Mouse (Mus musculus): ENCODE data around the gene Fbxo27.
"Not testable (repeated sequence)": the region's sequence is repeated elsewhere in the genome, so short reads cannot be mapped to it uniquely, and the experiment has no call there.

The Fbxo27 gene

GRCm38 (mm10) chr7:28692545-28693320, at the start of gene Fbxo27:
TSS of gene Fbxo27 (plus strand) at chr7:28692849.
- DNase-seq (ENCODE audit: low read depth, low spot score): no peak
- no peaks in the 10 kb centered on the region for H3K36me3 ChIP-seq (ENCODE audit: control insufficient read depth, insufficient read depth, low read length, poor library complexity, severe bottlenecking)

GRCm38 (mm10) chr7:28645366-28645765, 47.3 kb upstream of the Fbxo27 start:
- no peaks in the 10 kb centered on the region for H3K36me3 ChIP-seq (ENCODE audit: control insufficient read depth, insufficient read depth, low read length, poor library complexity, severe bottlenecking)
- DNase-seq (ENCODE audit: low read depth, low spot score): no peak

More at GRCm38 (mm10) chr7:28692545-28693320, at the start of gene Fbxo27:
- H3K27me3 ChIP-seq (ENCODE audit: control insufficient read depth, insufficient read depth, low read length, poor library complexity, severe bottlenecking): no peaks in the 10 kb centered on the region

DNA sequence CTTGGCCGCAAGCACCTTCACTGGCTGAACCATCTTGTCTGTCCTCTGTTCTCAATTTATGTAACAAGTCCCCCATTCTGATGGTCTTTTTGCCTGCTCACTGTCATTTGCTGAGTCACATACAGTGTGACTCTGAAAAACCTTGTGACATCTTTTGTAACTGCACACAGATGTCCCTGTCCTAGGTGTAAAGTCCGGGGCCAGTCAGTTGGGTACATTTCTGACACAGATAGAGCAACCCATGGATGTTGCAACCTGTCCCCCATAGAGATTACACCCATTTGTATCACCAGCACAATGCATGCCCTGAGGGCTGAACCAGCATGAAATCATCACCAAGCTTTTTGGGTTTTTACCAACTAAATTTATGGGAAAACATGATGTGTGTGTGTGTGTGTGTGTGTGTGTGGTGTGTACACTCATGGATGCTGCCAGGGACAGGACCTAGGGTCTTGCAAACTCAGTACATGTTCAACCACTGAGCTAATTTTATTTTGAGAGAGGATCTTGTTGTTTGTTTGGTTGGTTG, 46.6 kb upstream of the Fbxo27 start:
- Histone ChIP-seq H3K36me3 (ENCODE audit: control insufficient read depth, insufficient read depth, low read length, poor library complexity, severe bottlenecking) (no peaks in the 10 kb centered on the region), H3K27me3 (ENCODE audit: control insufficient read depth, insufficient read depth, low read length, poor library complexity, severe bottlenecking) (no peaks in the 10 kb centered on the region)
- no peak for DNase-seq (ENCODE audit: low read depth, low spot score)

More at GRCm38 (mm10) chr7:28645366-28645765, 47.3 kb upstream of the Fbxo27 start:
- no peaks in the 10 kb centered on the region for H3K27me3 ChIP-seq (ENCODE audit: control insufficient read depth, insufficient read depth, low read length, poor library complexity, severe bottlenecking)

DNA sequence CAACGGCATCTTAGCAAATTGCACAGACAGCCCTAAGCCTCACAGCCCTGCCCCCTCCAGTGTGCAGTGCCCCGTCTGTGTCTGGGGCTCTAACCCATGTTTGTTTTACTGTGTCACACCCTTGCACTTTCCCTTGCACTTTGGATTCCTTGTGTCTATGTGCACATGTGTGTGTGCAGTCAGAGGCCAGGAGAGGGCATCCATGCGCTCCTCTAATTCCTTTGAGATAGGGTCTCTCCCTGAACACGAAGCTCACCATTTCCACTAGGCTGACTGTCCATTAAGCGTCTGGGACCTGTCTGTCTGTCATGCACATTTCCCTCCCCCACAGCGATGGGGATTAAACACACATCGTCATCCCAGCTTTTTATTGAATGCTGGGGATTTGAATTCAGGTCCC, 45.6 kb upstream of the Fbxo27 start:
- no peaks in the 10 kb centered on the region for H3K36me3 ChIP-seq (ENCODE audit: control insufficient read depth, insufficient read depth, low read length, poor library complexity, severe bottlenecking)
- no peaks in the 10 kb centered on the region for H3K27me3 ChIP-seq (ENCODE audit: control insufficient read depth, insufficient read depth, low read length, poor library complexity, severe bottlenecking)
- DNase-seq (ENCODE audit: low read depth, low spot score): peak; percentile 10

GRCm38 (mm10) chr7:28651157-28651556, 41.5 kb upstream of the Fbxo27 start:
- DNase-seq (ENCODE audit: low read depth, low spot score): peak; percentile 29
- no peaks in the 10 kb centered on the region for H3K27me3 ChIP-seq (ENCODE audit: control insufficient read depth, insufficient read depth, low read length, poor library complexity, severe bottlenecking)
- no peaks in the 10 kb centered on the region for H3K36me3 ChIP-seq (ENCODE audit: control insufficient read depth, insufficient read depth, low read length, poor library complexity, severe bottlenecking)

GRCm38 (mm10) chr7:28656430-28656829, 36.2 kb upstream of the Fbxo27 start:
- Histone ChIP-seq H3K36me3 (ENCODE audit: control insufficient read depth, insufficient read depth, low read length, poor library complexity, severe bottlenecking) (no peaks in the 10 kb centered on the region), H3K27me3 (ENCODE audit: control insufficient read depth, insufficient read depth, low read length, poor library complexity, severe bottlenecking) (no peaks in the 10 kb centered on the region)
- no peak for DNase-seq (ENCODE audit: low read depth, low spot score)

DNA sequence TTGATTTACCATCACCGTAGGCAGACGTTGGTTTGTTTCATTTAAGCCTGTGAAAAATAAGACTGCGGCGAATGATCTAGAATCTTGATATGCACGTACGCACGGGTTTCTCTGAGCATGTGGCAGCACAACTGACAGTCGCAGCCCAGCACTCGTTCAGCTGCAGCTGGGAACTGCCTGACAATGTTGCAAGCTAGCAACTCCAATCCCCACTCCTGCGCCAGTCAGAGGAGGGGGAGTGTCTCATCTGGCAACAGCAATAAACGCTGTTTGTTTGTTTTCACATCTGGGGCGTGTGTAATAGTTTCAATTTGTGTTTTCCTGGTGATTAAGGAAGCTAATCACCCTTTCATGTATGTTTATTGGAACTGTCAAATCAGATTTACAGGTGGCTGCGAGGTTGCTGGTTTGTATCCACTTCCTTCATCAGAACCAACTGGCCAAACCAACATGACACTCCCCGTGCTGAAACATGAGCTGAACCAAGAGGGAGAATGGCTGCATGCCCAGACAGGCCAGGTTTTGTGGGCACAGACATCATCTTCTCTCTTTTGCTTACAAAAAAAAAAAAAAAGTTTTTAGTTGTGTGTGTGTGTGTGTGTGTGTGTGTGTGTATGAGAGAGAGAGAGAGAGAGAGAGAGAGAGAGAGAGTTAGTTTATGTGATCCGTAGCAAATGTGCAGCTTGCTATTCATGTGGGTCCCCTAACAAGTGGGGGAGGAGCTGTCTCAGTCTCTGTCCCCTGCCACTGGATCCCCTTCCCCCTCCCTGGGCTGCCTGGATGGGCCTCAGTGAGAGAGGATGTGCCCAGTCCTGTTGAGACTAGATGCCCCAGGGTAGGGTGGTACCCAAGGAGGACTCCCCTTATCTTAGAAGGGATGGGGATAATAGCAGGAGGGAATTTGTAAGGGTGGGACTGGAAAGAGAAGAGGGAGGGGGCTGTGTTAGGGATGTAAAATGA, 26.7 kb upstream of the Fbxo27 start:
- 0 out of 2 replicates have a peak, but pooled peaks cover 2% of the 10 kb centered on the region for H3K27me3 ChIP-seq (ENCODE audit: control insufficient read depth, insufficient read depth, low read length, poor library complexity, severe bottlenecking)
- no peak for DNase-seq (ENCODE audit: low read depth, low spot score)
- H3K36me3 ChIP-seq (ENCODE audit: control insufficient read depth, insufficient read depth, low read length, poor library complexity, severe bottlenecking): no peaks in the 10 kb centered on the region

DNA sequence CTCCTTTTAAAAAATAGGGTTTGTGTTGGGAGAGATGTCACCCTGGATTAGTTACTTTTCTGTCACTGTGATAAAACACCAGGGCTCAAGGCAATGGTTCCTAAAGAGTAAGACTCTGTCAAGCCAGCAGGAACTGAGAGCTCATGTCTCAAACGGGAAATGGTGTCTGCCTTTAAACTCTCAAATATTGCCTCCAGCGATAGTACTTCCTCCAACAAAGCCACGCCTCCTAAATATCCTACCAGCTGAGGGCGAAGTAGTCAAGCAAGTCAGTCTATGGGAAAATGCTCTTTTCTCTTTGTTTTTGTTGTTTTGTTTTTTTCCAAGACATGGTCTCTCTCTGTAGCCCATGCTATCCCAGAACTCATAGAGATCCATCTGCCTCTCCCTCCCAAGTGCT, 21.5 kb upstream of the Fbxo27 start:
- Histone ChIP-seq H3K36me3 (ENCODE audit: control insufficient read depth, insufficient read depth, low read length, poor library complexity, severe bottlenecking) (no peaks in the 10 kb centered on the region), H3K27me3 (ENCODE audit: control insufficient read depth, insufficient read depth, low read length, poor library complexity, severe bottlenecking) (no peaks in the 10 kb centered on the region)
- peak; percentile 18 for DNase-seq (ENCODE audit: low read depth, low spot score)

GRCm38 (mm10) chr7:28672276-28672675, 20.4 kb upstream of the Fbxo27 start:
- H3K27me3 ChIP-seq (ENCODE audit: control insufficient read depth, insufficient read depth, low read length, poor library complexity, severe bottlenecking): no peaks in the 10 kb centered on the region
- no peak for DNase-seq (ENCODE audit: low read depth, low spot score)
- H3K36me3 ChIP-seq (ENCODE audit: control insufficient read depth, insufficient read depth, low read length, poor library complexity, severe bottlenecking): no peaks in the 10 kb centered on the region

- not testable (repeated sequence) for H3K27me3 ChIP-seq (ENCODE audit: control insufficient read depth, insufficient read depth, low read length, poor library complexity, severe bottlenecking); H3K36me3 ChIP-seq (ENCODE audit: control insufficient read depth, insufficient read depth, low read length, poor library complexity, severe bottlenecking); DNase-seq (ENCODE audit: low read depth, low spot score)
These were observed 19.9 kb upstream of the Fbxo27 start for GRCm38 (mm10) chr7:28672786-28673185.

- H3K27me3 ChIP-seq (ENCODE audit: control insufficient read depth, insufficient read depth, low read length, poor library complexity, severe bottlenecking): no peaks in the 10 kb centered on the region
- no peaks in the 10 kb centered on the region for H3K36me3 ChIP-seq (ENCODE audit: control insufficient read depth, insufficient read depth, low read length, poor library complexity, severe bottlenecking)
- peak; percentile 20 for DNase-seq (ENCODE audit: low read depth, low spot score)
These were observed 17.7 kb upstream of the Fbxo27 start for GRCm38 (mm10) chr7:28674994-28675393.

GRCm38 (mm10) chr7:28675746-28676145, 16.9 kb upstream of the Fbxo27 start:
- no peak for DNase-seq (ENCODE audit: low read depth, low spot score)
- no peaks in the 10 kb centered on the region for H3K27me3 ChIP-seq (ENCODE audit: control insufficient read depth, insufficient read depth, low read length, poor library complexity, severe bottlenecking)
- no peaks in the 10 kb centered on the region for H3K36me3 ChIP-seq (ENCODE audit: control insufficient read depth, insufficient read depth, low read length, poor library complexity, severe bottlenecking)

DNA sequence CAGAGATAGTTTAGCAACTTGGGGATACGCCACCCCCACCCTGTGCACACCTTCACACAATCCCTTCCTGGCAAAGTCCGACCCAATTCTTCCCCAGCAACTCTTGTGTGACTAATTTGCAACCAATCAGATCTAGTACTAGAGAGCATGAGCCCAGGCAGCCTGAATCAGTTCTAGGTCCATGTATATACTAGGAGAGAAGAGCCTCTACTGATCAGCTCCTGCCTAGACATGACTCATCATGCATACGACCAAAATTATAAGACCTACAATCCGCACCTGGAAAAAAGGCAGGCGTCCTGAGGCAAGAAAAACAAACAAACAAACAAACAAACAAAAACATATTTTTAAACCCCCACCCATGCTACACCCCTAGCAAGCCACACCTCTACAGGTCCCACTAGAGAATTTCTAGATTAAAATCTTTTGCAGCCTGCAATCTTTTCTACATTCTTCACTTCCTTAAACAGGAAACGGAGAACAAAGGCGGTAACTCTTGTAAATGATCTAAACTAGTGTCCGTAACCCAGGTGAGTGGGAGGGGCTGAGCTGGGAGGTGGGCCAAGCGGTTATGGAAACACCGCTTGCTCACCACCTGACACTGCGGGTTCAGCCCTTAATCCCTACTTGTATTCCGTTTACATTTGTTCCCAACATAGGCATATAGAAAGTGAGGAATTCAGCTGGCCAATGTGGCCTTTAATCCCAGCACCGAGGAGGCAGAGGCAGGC, 15.7 kb upstream of the Fbxo27 start:
- no peak for DNase-seq (ENCODE audit: low read depth, low spot score)

GRCm38 (mm10) chr7:28677624-28678023, 15.0 kb upstream of the Fbxo27 start:
- Histone ChIP-seq H3K36me3 (ENCODE audit: control insufficient read depth, insufficient read depth, low read length, poor library complexity, severe bottlenecking) (no peaks in the 10 kb centered on the region), H3K27me3 (ENCODE audit: control insufficient read depth, insufficient read depth, low read length, poor library complexity, severe bottlenecking) (no peaks in the 10 kb centered on the region)
- DNase-seq (ENCODE audit: low read depth, low spot score): no peak

More for the DNA sequence above, 15.7 kb upstream of the Fbxo27 start:
- no peaks in the 10 kb centered on the region for H3K27me3 ChIP-seq (ENCODE audit: control insufficient read depth, insufficient read depth, low read length, poor library complexity, severe bottlenecking)
- no peaks in the 10 kb centered on the region for H3K36me3 ChIP-seq (ENCODE audit: control insufficient read depth, insufficient read depth, low read length, poor library complexity, severe bottlenecking)

Measured in splenic B cell, adult 2 months (primary cell).